In the genomic region with DNA sequence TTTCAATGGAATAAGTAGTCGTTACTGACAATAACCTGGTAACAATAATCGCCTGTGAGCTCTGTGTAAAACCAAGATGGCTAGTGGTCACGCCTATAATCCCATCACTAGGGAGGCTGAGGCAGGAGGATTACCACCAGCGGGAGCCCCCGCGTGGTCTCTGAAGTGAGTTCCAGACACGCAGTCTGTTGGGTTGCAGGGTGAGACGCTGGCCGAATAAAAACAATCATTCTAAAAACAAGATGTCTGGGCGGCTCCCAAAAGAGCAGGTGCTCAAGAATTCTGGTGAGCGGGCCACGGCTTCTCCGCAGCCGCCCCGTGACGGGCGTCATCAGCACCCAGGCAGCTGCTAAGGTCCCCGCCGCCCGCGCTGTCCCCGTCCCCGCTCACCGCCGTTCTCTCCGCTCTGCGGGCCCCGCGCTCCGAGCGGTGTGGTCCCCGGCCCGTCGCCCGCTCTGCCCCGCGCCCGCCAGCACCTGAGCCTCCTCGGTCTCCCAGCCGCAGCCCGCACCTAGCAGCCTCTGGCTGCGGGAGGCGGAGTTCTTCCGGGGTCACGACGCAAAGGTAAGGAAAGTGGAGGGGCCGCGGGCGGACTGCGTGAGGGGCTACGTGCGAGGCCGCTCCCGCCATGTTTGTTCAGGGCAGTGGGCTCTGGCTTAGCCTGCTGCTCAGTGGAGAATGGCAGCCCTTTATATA, we compare ENCODE assay signal across 8 mouse cellular contexts. TPM values are rescaled to one million over a fixed set of nuclear protein-coding genes. Genes with fewer than 3 reads are reported as not detected.
DNase-seq lines count a peak whose midpoint lies in the region; ATAC-seq lines count a peak whose summit lies in the region.

TSS of gene Miga1 (minus strand) at position 546 of the 696 bp plus-strand sequence.

- peak within 1 kb of the TSS; percentile 70 for H3K9ac ChIP-seq in embryonic facial prominence, embryonic 15.5 days
- H3K9ac ChIP-seq in limb, embryonic 12.5 days (replicated peaks) = peak within 1 kb of the TSS; percentile 81
- peak within 1 kb of the TSS; percentile 85 for H3K9ac ChIP-seq in midbrain, embryonic 13.5 days (replicated peaks)

- H3K36me3 ChIP-seq in embryonic facial prominence, embryonic 15.5 days = peaks cover 21% of the 10 kb centered on the region
- H3K36me3 ChIP-seq in limb, embryonic 12.5 days = peaks cover 26% of the 10 kb centered on the region
- peaks cover 25% of the 10 kb centered on the region for H3K36me3 ChIP-seq in midbrain, embryonic 13.5 days

- peak within 1 kb of the TSS; percentile 48; the same call in 1 of the 2 replicates for H3K27ac ChIP-seq in embryonic facial prominence, embryonic 15.5 days (replicated peaks)
- H3K27ac ChIP-seq in limb, embryonic 12.5 days = peak within 1 kb of the TSS; percentile 57; the same call in 1 of the 2 replicates
- H3K27ac ChIP-seq in midbrain, embryonic 13.5 days = peak within 1 kb of the TSS; percentile 64; the same call in 1 of the 2 replicates

- no peaks in the 10 kb centered on the region for H3K27me3 ChIP-seq in embryonic facial prominence, embryonic 15.5 days
- no peaks in the 10 kb centered on the region for H3K27me3 ChIP-seq in limb, embryonic 12.5 days
- H3K27me3 ChIP-seq in midbrain, embryonic 13.5 days = no peaks in the 10 kb centered on the region

- peak within 1 kb of the TSS; percentile 88 for H3K4me3 ChIP-seq in embryonic facial prominence, embryonic 15.5 days (replicated peaks)
- peak within 1 kb of the TSS; percentile 88 for H3K4me3 ChIP-seq in limb, embryonic 12.5 days (replicated peaks)
- peak within 1 kb of the TSS; percentile 86 for H3K4me3 ChIP-seq in midbrain, embryonic 13.5 days (replicated peaks)

- H3K4me2 ChIP-seq in embryonic facial prominence, embryonic 15.5 days (replicated peaks) = peak within 1 kb of the TSS; percentile 59
- peak within 1 kb of the TSS; percentile 55 for H3K4me2 ChIP-seq in limb, embryonic 12.5 days
- peak within 1 kb of the TSS; percentile 56 for H3K4me2 ChIP-seq in midbrain, embryonic 13.5 days (replicated peaks)

- 2% methylated on average over 54 of the region's 54 CpGs for WGBS in embryonic facial prominence, embryonic 15.5 days
- 4% methylated on average over 54 of the region's 54 CpGs for WGBS in limb, embryonic 12.5 days
- WGBS in midbrain, embryonic 13.5 days = 3% methylated on average over 54 of the region's 54 CpGs

- peak; percentile 89 for ATAC-seq in embryonic facial prominence, embryonic 15.5 days (ENCODE audit: insufficient number of reproducible peaks, low FRiP score, low TSS enrichment, low read depth)
- ATAC-seq in limb, embryonic 12.5 days (ENCODE audit: insufficient number of reproducible peaks, insufficient read depth, low FRiP score, low TSS enrichment, low read depth) = peak; percentile 85
- ATAC-seq in midbrain, embryonic 13.5 days = peak; percentile 97

- H3K4me1 ChIP-seq in embryonic facial prominence, embryonic 15.5 days = 0 out of 2 replicates have a peak, but pooled peaks cover 10% of the 10 kb centered on the region
- H3K4me1 ChIP-seq in limb, embryonic 12.5 days (replicated peaks) = 0 out of 2 replicates have a peak, but pooled peaks cover 3% of the 10 kb centered on the region
- peaks cover 12% of the 10 kb centered on the region; the same call in 1 of the 2 replicates for H3K4me1 ChIP-seq in midbrain, embryonic 13.5 days (replicated peaks)

- H3K9me3 ChIP-seq in embryonic facial prominence, embryonic 15.5 days (replicated peaks) = no peaks in the 10 kb centered on the region
- no peaks in the 10 kb centered on the region for H3K9me3 ChIP-seq in limb, embryonic 12.5 days
- no peaks in the 10 kb centered on the region for H3K9me3 ChIP-seq in midbrain, embryonic 13.5 days

- DNase-seq in urinary bladder, adult 18-20 months (ENCODE audit: low spot score in 2 of 2) = peak; percentile 25 to 63
- DNase-seq in urinary bladder, postnatal 10 days (ENCODE audit: low spot score) = no peak
- DNase-seq in heart, adult 8-10 months (ENCODE audit: low spot score) = peak; percentile 41
- peak; percentile 63 to 64 for DNase-seq in kidney, adult 8-10 months
- peak; percentile 34 for DNase-seq in spleen, adult 12 weeks (ENCODE audit: low spot score)

RNA-seq across cellular contexts. Expression of gene Miga1, which starts in this region (rescaled TPM):
- polyA plus RNA-seq in embryonic facial prominence, embryonic 15.5 days (2015; fragmentation: Nextera tagmentation; extraction: Ambion mirVana) = 15.8 and 17.1 TPM in 2 replicates
- total RNA-seq in heart, adult 8-10 months (2022) = 10 to 100 TPM; 10.4 to 15.8 (median 10.9) TPM
- 22.2 and 24.9 TPM in 2 replicates for polyA plus RNA-seq in limb, embryonic 12.5 days (2016; fragmentation: Nextera tagmentation; extraction: Ambion mirVana)
- polyA plus RNA-seq in midbrain, embryonic 13.5 days (2015; fragmentation: Nextera tagmentation; extraction: Ambion mirVana) = 18.1 TPM in 2 replicates
